Mouse (Mus musculus): ENCODE results near the gene Sync. TPM values are rescaled to one million over a fixed set of nuclear protein-coding genes. Genes with fewer than 3 reads are reported as not detected.
A peak's percentile ranks its signal among the peaks of the same experiment; 100 is the strongest.

The Sync gene
- total and polyA plus RNA-seq, 2 experiments from 2014 or later, result 1.9 to 2.0 TPM

DNA sequence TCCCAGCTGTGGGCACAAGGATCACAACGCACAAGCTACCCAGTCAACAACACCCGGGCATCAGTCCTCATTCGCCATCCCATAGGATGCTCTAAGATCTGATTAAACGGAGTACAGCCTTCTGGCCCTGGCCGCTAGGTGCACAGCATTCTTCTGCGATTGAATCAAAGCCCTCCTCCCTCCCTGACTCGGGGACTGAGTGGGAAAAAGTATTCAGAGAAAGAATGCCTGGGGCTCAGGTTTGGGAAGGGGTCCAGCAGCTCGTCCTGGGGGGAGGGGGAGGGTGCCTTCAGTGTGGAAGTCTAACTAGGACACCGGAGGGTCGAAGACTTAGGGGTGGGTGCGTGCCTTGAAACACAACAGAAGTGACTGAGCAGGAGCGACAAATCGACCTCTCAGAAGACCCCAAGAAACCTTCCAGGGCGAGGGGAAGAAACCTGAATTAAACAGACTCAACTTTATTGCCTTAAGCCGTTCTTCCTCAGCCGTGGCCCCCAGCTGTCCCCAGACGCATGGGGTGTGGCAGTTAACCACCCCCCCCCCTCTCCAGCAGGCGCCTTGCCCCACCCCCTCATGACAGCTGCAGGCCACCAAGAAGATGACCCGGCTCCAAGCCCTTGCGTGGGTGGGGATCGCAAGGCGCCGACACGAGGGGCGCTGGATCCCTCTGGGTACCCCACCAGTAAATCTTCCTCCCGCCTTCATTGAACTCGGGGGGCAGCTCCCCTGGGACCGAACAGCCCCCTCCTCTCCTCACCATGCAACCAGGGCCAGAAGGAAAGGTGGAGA is 540 bp upstream of the Sync start:
- Histone ChIP-seq H3K27me3 (ENCODE audit: insufficient read depth, low read length) (no peaks in the 10 kb centered on the region), H3K9me3 (ENCODE audit: low read length) (no peaks in the 10 kb centered on the region), H3K4me3 (ENCODE audit: low read length) (peak overlapping the region; percentile 51), H3K4me1 (ENCODE audit: insufficient read depth, low read length) (peaks cover 3% of the 10 kb centered on the region; the same call in 1 of the 2 replicates), H3K36me3 (ENCODE audit: insufficient read depth, low read length) (no peaks in the 10 kb centered on the region), H3K4me2 (ENCODE audit: low read depth, low read length) (peak overlapping the region; percentile 91), H3K27ac (no peak overlapping the region), H3K9ac (replicated peaks; ENCODE audit: low read length) (peak overlapping the region; percentile 56)
- ATAC-seq (peak; percentile 62), DNase-seq (ENCODE audit: low spot score) (peak; percentile 50)
- TF ChIP-seq CTCF (IDR thresholded peaks at IDR 0.05; ENCODE audit: low read depth), result peak; percentile 57
- WGBS, result 3% methylated on average over 27 of the region's 28 CpGs

DNA sequence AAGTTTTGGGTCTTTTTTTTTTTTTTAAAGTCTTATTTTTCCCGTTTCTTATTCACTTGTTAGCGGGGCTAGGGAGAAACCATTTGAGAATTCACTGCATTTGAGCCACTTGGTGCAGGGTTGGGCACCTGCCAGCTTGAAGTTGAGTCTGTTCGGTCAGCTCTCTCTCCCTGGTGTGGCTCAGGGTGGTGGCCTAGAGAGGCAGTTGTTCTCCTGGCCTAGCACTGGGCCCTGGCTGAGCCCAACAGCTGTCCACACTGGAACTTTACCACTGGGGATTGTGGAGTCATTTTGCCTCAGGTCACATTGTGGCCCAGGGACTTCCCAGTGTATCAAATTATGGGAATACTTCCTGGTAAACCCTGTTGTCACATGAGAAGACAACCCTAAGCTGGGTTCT is 650 bp downstream of the Sync start:
- DNase-seq (ENCODE audit: low spot score), result no peak
- ATAC-seq, result no peak
- no peak overlapping the region for H3K9ac ChIP-seq (replicated peaks; ENCODE audit: low read length)
- peak overlapping the region; percentile 91 for H3K4me2 ChIP-seq (ENCODE audit: low read depth, low read length)
- no peak overlapping the region for H3K27ac ChIP-seq
- peaks cover 3% of the 10 kb centered on the region; the same call in 1 of the 2 replicates for H3K4me1 ChIP-seq (ENCODE audit: insufficient read depth, low read length)
- 37% methylated on average over 3 of the region's 3 CpGs for WGBS
- H3K27me3 ChIP-seq (ENCODE audit: insufficient read depth, low read length), result no peaks in the 10 kb centered on the region
- H3K9me3 ChIP-seq (ENCODE audit: low read length), result no peaks in the 10 kb centered on the region
- H3K4me3 ChIP-seq (ENCODE audit: low read length), result peak overlapping the region; percentile 51
- no peak for TF ChIP-seq CTCF (IDR thresholded peaks at IDR 0.05; ENCODE audit: low read depth)
- H3K36me3 ChIP-seq (ENCODE audit: insufficient read depth, low read length), result no peaks in the 10 kb centered on the region

DNA sequence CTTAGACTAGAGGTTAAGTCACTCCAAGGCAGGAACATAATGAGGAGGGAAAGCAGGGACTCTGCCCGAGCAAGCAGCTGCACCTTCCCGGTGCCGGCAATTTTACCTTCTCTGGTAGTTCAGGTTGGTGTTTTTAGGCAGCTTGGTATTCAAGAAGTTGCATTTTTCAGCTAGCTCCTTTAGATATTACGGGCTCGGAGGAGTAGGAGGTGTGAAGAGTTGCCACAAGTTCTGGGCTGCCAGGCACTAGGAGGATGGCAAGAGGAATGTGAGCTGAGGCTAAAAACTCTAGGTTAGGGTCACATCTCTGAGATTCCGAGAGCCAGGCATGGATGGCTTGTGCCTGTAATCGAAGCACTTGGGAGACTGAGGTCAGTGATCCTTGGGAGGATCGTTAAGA is 2.3 kb downstream of the Sync start:
- H3K4me3 ChIP-seq (ENCODE audit: low read length), result no peak overlapping the region
- no peaks in the 10 kb centered on the region for H3K9me3 ChIP-seq (ENCODE audit: low read length)
- 92% methylated on average over 8 of the region's 8 CpGs for WGBS
- no peak for TF ChIP-seq CTCF (IDR thresholded peaks at IDR 0.05; ENCODE audit: low read depth)
- H3K36me3 ChIP-seq (ENCODE audit: insufficient read depth, low read length), result no peaks in the 10 kb centered on the region
- H3K9ac ChIP-seq (replicated peaks; ENCODE audit: low read length), result no peak overlapping the region
- peaks cover 3% of the 10 kb centered on the region; the same call in 1 of the 2 replicates for H3K4me1 ChIP-seq (ENCODE audit: insufficient read depth, low read length)
- no peaks in the 10 kb centered on the region for H3K27me3 ChIP-seq (ENCODE audit: insufficient read depth, low read length)
- DNase-seq (ENCODE audit: low spot score) (no peak), ATAC-seq (no peak)
- H3K27ac ChIP-seq, result no peak overlapping the region
- H3K4me2 ChIP-seq (ENCODE audit: low read depth, low read length), result no peak overlapping the region

DNA sequence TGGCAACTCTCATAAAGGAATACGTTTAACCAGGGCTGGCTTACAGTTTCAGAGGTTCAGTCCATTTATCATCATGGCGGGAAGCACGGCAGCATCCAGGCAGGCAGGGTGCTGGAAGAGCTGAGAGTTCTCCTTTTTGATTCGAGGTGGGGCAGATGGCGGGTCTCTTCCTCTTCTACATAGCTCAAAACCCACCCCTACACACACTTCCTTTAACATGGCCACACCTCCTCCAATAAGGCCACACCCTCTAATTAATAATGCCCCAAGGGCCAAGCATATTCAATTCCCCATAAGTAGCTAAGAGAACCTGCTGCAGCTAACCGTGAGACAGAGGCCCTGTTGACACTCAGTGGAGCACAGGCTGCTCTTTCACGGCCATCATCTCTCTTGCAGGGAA is 5.4 kb downstream of the Sync start:
- no peak overlapping the region for H3K4me2 ChIP-seq (ENCODE audit: low read depth, low read length)
- H3K9ac ChIP-seq (replicated peaks; ENCODE audit: low read length), result no peak overlapping the region

DNA sequence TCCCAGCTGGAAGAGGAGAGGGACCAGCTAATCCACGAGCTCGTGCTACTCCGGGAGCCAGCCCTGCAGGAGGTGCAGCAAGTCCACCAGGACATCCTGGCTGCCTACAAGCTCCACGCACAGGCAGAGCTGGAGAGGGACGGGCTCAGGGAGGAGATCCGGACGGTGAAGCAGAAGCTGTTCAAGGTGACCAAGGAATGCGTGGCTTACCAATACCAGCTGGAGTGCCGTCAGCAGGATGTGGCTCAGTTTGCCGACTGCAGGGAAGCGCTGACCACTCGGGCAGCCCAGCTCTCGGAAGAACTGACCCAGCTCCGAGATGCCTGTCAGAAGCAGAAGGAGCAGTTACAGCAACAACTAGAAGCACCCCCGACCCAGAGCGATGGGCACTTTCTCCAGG is 6.3 kb downstream of the Sync start:
- DNase-seq (ENCODE audit: low spot score) (no peak), ATAC-seq (no peak)
- 39% methylated on average over 16 of the region's 16 CpGs for WGBS
- Histone ChIP-seq H3K27me3 (ENCODE audit: insufficient read depth, low read length) (no peaks in the 10 kb centered on the region), H3K4me1 (ENCODE audit: insufficient read depth, low read length) (no peaks in the 10 kb centered on the region), H3K4me3 (ENCODE audit: low read length) (no peak overlapping the region), H3K9me3 (ENCODE audit: low read length) (no peaks in the 10 kb centered on the region), H3K9ac (replicated peaks; ENCODE audit: low read length) (no peak overlapping the region), H3K27ac (no peak overlapping the region), H3K4me2 (ENCODE audit: low read depth, low read length) (no peak overlapping the region), H3K36me3 (ENCODE audit: insufficient read depth, low read length) (no peaks in the 10 kb centered on the region)
- TF ChIP-seq CTCF (IDR thresholded peaks at IDR 0.05; ENCODE audit: low read depth), result no peak

More for the DNA sequence above, 5.4 kb downstream of the Sync start:
- ATAC-seq, result no peak
- Histone ChIP-seq H3K27me3 (ENCODE audit: insufficient read depth, low read length) (no peaks in the 10 kb centered on the region), H3K4me3 (ENCODE audit: low read length) (no peak overlapping the region), H3K4me1 (ENCODE audit: insufficient read depth, low read length) (no peaks in the 10 kb centered on the region), H3K27ac (no peak overlapping the region), H3K36me3 (ENCODE audit: insufficient read depth, low read length) (no peaks in the 10 kb centered on the region), H3K9me3 (ENCODE audit: low read length) (no peaks in the 10 kb centered on the region)
- no peak for DNase-seq (ENCODE audit: low spot score)
- TF ChIP-seq CTCF (IDR thresholded peaks at IDR 0.05; ENCODE audit: low read depth), result no peak
- 44% methylated on average over 7 of the region's 7 CpGs for WGBS

DNA sequence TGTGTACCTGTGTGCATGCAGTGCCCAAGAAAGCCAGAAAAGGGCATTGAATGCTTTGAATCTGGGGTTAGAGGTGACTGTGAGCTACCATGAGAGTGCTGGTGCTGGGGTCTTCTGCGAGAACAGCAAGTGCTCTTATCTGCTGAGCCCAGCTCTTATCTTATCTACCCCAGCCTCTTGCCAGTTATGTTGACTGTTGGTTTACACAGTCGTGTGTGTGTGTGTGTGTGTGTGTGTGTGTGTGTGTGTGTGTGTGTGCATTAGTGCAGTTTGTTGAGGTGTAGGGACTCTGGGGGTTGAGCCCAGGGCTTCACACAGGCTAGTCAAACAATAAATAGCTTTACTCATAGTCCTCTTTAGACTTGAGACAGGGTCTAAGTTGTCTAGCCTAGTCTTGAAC is 7.8 kb downstream of the Sync start:
- DNase-seq (ENCODE audit: low spot score) (no peak), ATAC-seq (no peak)
- Histone ChIP-seq H3K27ac (no peak overlapping the region), H3K9me3 (ENCODE audit: low read length) (no peaks in the 10 kb centered on the region), H3K27me3 (ENCODE audit: insufficient read depth, low read length) (no peaks in the 10 kb centered on the region), H3K4me2 (ENCODE audit: low read depth, low read length) (no peak overlapping the region), H3K4me1 (ENCODE audit: insufficient read depth, low read length) (no peaks in the 10 kb centered on the region), H3K9ac (replicated peaks; ENCODE audit: low read length) (no peak overlapping the region), H3K4me3 (ENCODE audit: low read length) (no peak overlapping the region), H3K36me3 (ENCODE audit: insufficient read depth, low read length) (no peaks in the 10 kb centered on the region)
- WGBS, result 86% methylated on average over 2 of the region's 2 CpGs
- TF ChIP-seq CTCF (IDR thresholded peaks at IDR 0.05; ENCODE audit: low read depth), result no peak

DNA sequence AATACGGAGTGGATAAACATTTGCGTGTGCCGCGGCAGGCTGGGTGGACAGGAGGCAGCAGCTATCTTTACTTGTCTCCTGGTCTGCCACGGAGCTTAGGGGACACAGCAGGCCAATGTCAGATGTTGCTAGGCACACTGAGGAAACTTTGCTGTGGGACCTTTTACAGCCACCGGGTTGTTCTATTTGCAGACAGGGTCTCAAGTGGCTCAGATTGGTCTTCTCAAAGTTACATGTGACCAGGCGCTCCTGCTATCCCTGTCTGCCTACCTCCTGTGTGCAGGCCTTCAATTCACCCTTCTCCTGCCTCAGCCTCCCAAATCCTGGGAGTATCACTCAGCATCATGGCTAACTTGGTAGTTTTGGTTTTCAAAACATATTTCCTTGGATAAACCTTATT is 8.6 kb downstream of the Sync start:
- no peak for ATAC-seq
- no peak overlapping the region for H3K4me2 ChIP-seq (ENCODE audit: low read depth, low read length)
- 83% methylated on average over 7 of the region's 7 CpGs for WGBS
- H3K9me3 ChIP-seq (ENCODE audit: low read length), result no peaks in the 10 kb centered on the region
- no peak overlapping the region for H3K4me3 ChIP-seq (ENCODE audit: low read length)
- TF ChIP-seq CTCF (IDR thresholded peaks at IDR 0.05; ENCODE audit: low read depth), result no peak
- no peak overlapping the region for H3K27ac ChIP-seq
- H3K36me3 ChIP-seq (ENCODE audit: insufficient read depth, low read length), result no peaks in the 10 kb centered on the region
- no peaks in the 10 kb centered on the region for H3K27me3 ChIP-seq (ENCODE audit: insufficient read depth, low read length)
- DNase-seq (ENCODE audit: low spot score), result no peak
- no peaks in the 10 kb centered on the region for H3K4me1 ChIP-seq (ENCODE audit: insufficient read depth, low read length)
- H3K9ac ChIP-seq (replicated peaks; ENCODE audit: low read length), result no peak overlapping the region
